18 mouse cellular contexts compared by ENCODE assay signal in the genomic region with DNA sequence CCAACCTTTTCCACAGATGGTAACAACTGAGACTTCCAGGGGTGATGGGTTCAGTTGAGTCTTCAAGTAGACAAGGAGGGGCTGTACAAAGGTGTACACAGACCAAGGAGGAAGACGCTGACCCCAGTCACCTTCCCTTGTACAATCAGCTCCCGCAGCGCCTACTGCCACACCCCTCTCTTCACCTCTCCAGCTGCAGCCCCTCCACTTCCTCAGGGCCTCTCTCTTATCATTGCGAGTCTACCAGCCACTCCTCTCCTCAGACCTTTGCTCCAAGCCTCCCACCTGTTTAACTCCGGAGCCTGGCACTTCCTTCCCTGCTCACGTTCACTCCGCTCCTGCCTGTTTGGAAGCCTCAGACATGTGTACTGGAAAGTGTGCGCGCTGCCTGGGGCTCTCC. TPM values are rescaled to one million over a fixed set of nuclear protein-coding genes. Genes with fewer than 3 reads are reported as not detected.
DNase-seq lines count a peak whose midpoint lies in the region; ATAC-seq and TF ChIP-seq lines count a peak whose summit lies in the region.
"Had no signal": no experiment of that assay in that cellular context is flagged by ENCODE, and none has a peak within 500 bp of the region (broad histone marks: within the 10 kb centered on the region; RNA-seq: fewer than 3 reads in every experiment).

A gene (plus strand): TSS at position 275 of the 400 bp plus-strand sequence.

- 46% methylated on average over 9 of the region's 9 CpGs for WGBS in heart, embryonic 12.5 days
- WGBS in intestine, embryonic 14.5 days = 50% methylated on average over 9 of the region's 9 CpGs
- 77% methylated on average over 9 of the region's 9 CpGs for WGBS in forebrain, embryonic 11.5 days
- 78% methylated on average over 9 of the region's 9 CpGs for WGBS in forebrain, embryonic 12.5 days

- H3K4me2 ChIP-seq in heart, embryonic 12.5 days = no peak within 1 kb of the TSS
- H3K4me2 ChIP-seq in CH12.LX (ENCODE audit: insufficient read depth, low read depth, poor library complexity, severe bottlenecking) = no peak within 1 kb of the TSS
- peak within 1 kb of the TSS; percentile 39 for H3K4me2 ChIP-seq in intestine, embryonic 14.5 days (ENCODE audit: low read length)
- no peak within 1 kb of the TSS for H3K4me2 ChIP-seq in forebrain, embryonic 11.5 days (ENCODE audit: low read depth, low read length, severe bottlenecking)
- H3K4me2 ChIP-seq in forebrain, embryonic 12.5 days = no peak within 1 kb of the TSS
- H3K4me2 ChIP-seq: embryonic facial prominence, embryonic 15.5 days; forebrain, embryonic 13.5 days; midbrain, embryonic 11.5 days had no signal

- no peak for ATAC-seq in heart, embryonic 12.5 days (ENCODE audit: insufficient number of reproducible peaks, low FRiP score)
- peak; percentile 85 for ATAC-seq in intestine, embryonic 14.5 days (replicated peaks; ENCODE audit: low FRiP score, low TSS enrichment, low read depth)
- ATAC-seq in megakaryocyte-erythroid progenitor cell, adult 5-6 weeks (replicated peaks; ENCODE audit: low FRiP score, low TSS enrichment, poor library complexity, severe bottlenecking) = 0 out of 2 replicates have a peak, but pooled peaks have one; percentile 17
- ATAC-seq in forebrain, embryonic 11.5 days (replicated peaks; ENCODE audit: low FRiP score) = no peak
- no peak for ATAC-seq in forebrain, embryonic 12.5 days (ENCODE audit: low FRiP score)
- ATAC-seq: forebrain, embryonic 13.5 days had no signal

- no peaks in the 10 kb centered on the region for H3K9me3 ChIP-seq in heart, embryonic 12.5 days (replicated peaks)
- H3K9me3 ChIP-seq in CH12.LX (replicated peaks; ENCODE audit: low read length) = no peaks in the 10 kb centered on the region
- H3K9me3 ChIP-seq in intestine, embryonic 14.5 days (ENCODE audit: control insufficient read depth, low read length) = no peaks in the 10 kb centered on the region
- H3K9me3 ChIP-seq in forebrain, embryonic 11.5 days (ENCODE audit: control insufficient read depth, low read length) = no peaks in the 10 kb centered on the region
- H3K9me3 ChIP-seq in forebrain, embryonic 12.5 days = no peaks in the 10 kb centered on the region
- H3K9me3 ChIP-seq: embryonic facial prominence, embryonic 15.5 days; forebrain, embryonic 13.5 days had no signal

- TF ChIP-seq RAD21 in CH12.LX (IDR thresholded peaks at IDR 0.05; ENCODE audit: low read depth, low read length) = no peak

- intact Hi-C loops in heart, postnatal 36 days (cut with DNase I) = no loop called here

- no peak for TF ChIP-seq POLR2A in CH12.LX (IDR thresholded peaks at IDR 0.05; ENCODE audit: low read depth, low read length)

- H3K27me3 ChIP-seq in heart, embryonic 12.5 days (replicated peaks) = peaks cover 27% of the 10 kb centered on the region
- H3K27me3 ChIP-seq in CH12.LX (replicated peaks) = no peaks in the 10 kb centered on the region
- H3K27me3 ChIP-seq in intestine, embryonic 14.5 days (replicated peaks; ENCODE audit: control insufficient read depth, insufficient read depth, low read length) = peaks cover 7% of the 10 kb centered on the region; the same call in 1 of the 2 replicates
- no peaks in the 10 kb centered on the region for H3K27me3 ChIP-seq in forebrain, embryonic 11.5 days (ENCODE audit: control insufficient read depth, insufficient read depth, low read length)
- peaks cover 18% of the 10 kb centered on the region for H3K27me3 ChIP-seq in forebrain, embryonic 12.5 days
- H3K27me3 ChIP-seq: embryonic facial prominence, embryonic 15.5 days; forebrain, embryonic 13.5 days had no signal

- TF ChIP-seq CTCF in CH12.LX (conservative IDR thresholded peaks at IDR 0.05 in 1 of 2, IDR thresholded peaks at IDR 0.05 in 1 of 2; ENCODE audit: low read depth in 2 of 2, low read length in 2 of 2) = no peak

- peak within 1 kb of the TSS; percentile 38; the same call in 1 of the 2 replicates for H3K9ac ChIP-seq in heart, embryonic 12.5 days
- no peak within 1 kb of the TSS for H3K9ac ChIP-seq in CH12.LX (ENCODE audit: insufficient read depth, low read depth)
- H3K9ac ChIP-seq in intestine, embryonic 14.5 days (ENCODE audit: low read length) = no peak within 1 kb of the TSS; the same call in 1 of the 2 replicates
- H3K9ac ChIP-seq in forebrain, embryonic 11.5 days (ENCODE audit: low read length) = no peak within 1 kb of the TSS
- no peak within 1 kb of the TSS for H3K9ac ChIP-seq in forebrain, embryonic 12.5 days
- H3K9ac ChIP-seq: embryonic facial prominence, embryonic 15.5 days; forebrain, embryonic 13.5 days had no signal

- in situ Hi-C loops in CH12.LX (cut with MboI; ENCODE audit: low pct_ligation_motif_present, low pct_unique_long_range_greater_than_20kb, low sequenced_read_pairs) = loop anchor here (5.0 to 10.0 kb wide), 3 partner anchors 43 to 180 kb away; a partner anchor contains a TSS

- H3K36me3 ChIP-seq in heart, embryonic 12.5 days = no peaks in the 10 kb centered on the region
- H3K36me3 ChIP-seq in CH12.LX (replicated peaks in 1 of 2; ENCODE audit: control insufficient read depth in 1 of 2, insufficient read depth in 1 of 2, low read length in 1 of 2) = no peaks in the 10 kb centered on the region
- H3K36me3 ChIP-seq in intestine, embryonic 14.5 days (ENCODE audit: control insufficient read depth, insufficient read depth, low read length) = no peaks in the 10 kb centered on the region
- no peaks in the 10 kb centered on the region for H3K36me3 ChIP-seq in forebrain, embryonic 11.5 days (ENCODE audit: control insufficient read depth, insufficient read depth, low read length)
- H3K36me3 ChIP-seq in forebrain, embryonic 12.5 days (replicated peaks) = no peaks in the 10 kb centered on the region
- H3K36me3 ChIP-seq: embryonic facial prominence, embryonic 15.5 days had no signal

- H3K4me1 ChIP-seq in heart, embryonic 12.5 days (replicated peaks) = 0 out of 2 replicates have a peak, but pooled peaks cover 4% of the 10 kb centered on the region
- peaks cover 10 to 54% of the 10 kb centered on the region in 2 experiments for H3K4me1 ChIP-seq in CH12.LX (ENCODE audit: control insufficient read depth in 1 of 2, insufficient read depth in 2 of 2)
- peaks cover 6% of the 10 kb centered on the region; the same call in 1 of the 2 replicates for H3K4me1 ChIP-seq in intestine, embryonic 14.5 days (replicated peaks; ENCODE audit: control insufficient read depth, insufficient read depth, low read length)
- H3K4me1 ChIP-seq in forebrain, embryonic 11.5 days (replicated peaks; ENCODE audit: control insufficient read depth, insufficient read depth, low read length) = no peaks in the 10 kb centered on the region
- peaks cover 5% of the 10 kb centered on the region; the same call in 1 of the 2 replicates for H3K4me1 ChIP-seq in forebrain, embryonic 12.5 days

- H3K4me3 ChIP-seq in heart, embryonic 12.5 days = no peak within 1 kb of the TSS
- no peak within 1 kb of the TSS for H3K4me3 ChIP-seq in CH12.LX (replicated peaks in 1 of 3; ENCODE audit: low read depth in 2 of 3, low read length in 2 of 3, poor library complexity in 1 of 3)
- H3K4me3 ChIP-seq in intestine, embryonic 14.5 days (ENCODE audit: low read depth, low read length) = peak within 1 kb of the TSS; percentile 22
- H3K4me3 ChIP-seq in forebrain, embryonic 11.5 days (ENCODE audit: low read depth, low read length) = no peak within 1 kb of the TSS
- H3K4me3 ChIP-seq in forebrain, embryonic 12.5 days (replicated peaks) = no peak within 1 kb of the TSS
- H3K4me3 ChIP-seq: embryonic facial prominence, embryonic 15.5 days; forebrain, embryonic 13.5 days; myocyte had no signal

- TF ChIP-seq EP300 in CH12.LX (IDR thresholded peaks at IDR 0.05; ENCODE audit: low read length) = no peak

- dilution Hi-C loops in CH12.LX (cut with MboI; ENCODE audit: extremely low pct_ligation_motif_present, extremely low pct_unique_long_range_greater_than_20kb, low sequenced_read_pairs) = no loop called here

- H3K27ac ChIP-seq in heart, embryonic 12.5 days (ENCODE audit: poor library complexity, severe bottlenecking) = no peak within 1 kb of the TSS
- no peak within 1 kb of the TSS for H3K27ac ChIP-seq in CH12.LX (ENCODE audit: insufficient read depth, low read depth)
- H3K27ac ChIP-seq in intestine, embryonic 14.5 days (ENCODE audit: low read depth) = peak within 1 kb of the TSS; percentile 75
- no peak within 1 kb of the TSS for H3K27ac ChIP-seq in forebrain, embryonic 11.5 days (ENCODE audit: low read depth, low read length)
- H3K27ac ChIP-seq in forebrain, embryonic 12.5 days = no peak within 1 kb of the TSS
- H3K27ac ChIP-seq: embryonic facial prominence, embryonic 15.5 days; forebrain, embryonic 13.5 days; kidney, postnatal 0 days had no signal

- DNase-seq in heart, postnatal 36 days = no peak
- no peak for DNase-seq in CH12.LX (ENCODE audit: extremely low read depth)
- no peak for DNase-seq in intestine, embryonic 14.5 days (ENCODE audit: low spot score)
- DNase-seq in forebrain, embryonic 11.5 days (ENCODE audit: low spot score) = no peak
- no peak for DNase-seq in left cerebral cortex, adult 18-20 months (ENCODE audit: low spot score in 2 of 2)
- DNase-seq: cerebellum, adult 9-11 months; gastrocnemius, postnatal 25 days; heart, postnatal 4 days; retina, postnatal 1 day had no signal

- H3K79me2 ChIP-seq in CH12.LX (replicated peaks; ENCODE audit: control insufficient read depth, extremely low read depth, insufficient read depth, poor library complexity, severe bottlenecking) = no peaks in the 10 kb centered on the region

TF ChIP-seq in CH12.LX, 34 proteins besides CTCF, POLR2A, EP300 and RAD21 (continues in another document):
- no peak for TF ChIP-seq ELF1 (IDR thresholded peaks at IDR 0.05; ENCODE audit: low read depth, low read length)
- TF ChIP-seq NELFE (IDR thresholded peaks at IDR 0.05; ENCODE audit: low read depth, low read length) = no peak
- no peak for TF ChIP-seq CHD1 (IDR thresholded peaks at IDR 0.05; ENCODE audit: low read depth, low read length)
- no peak for TF ChIP-seq RCOR1 (conservative IDR thresholded peaks at IDR 0.05; ENCODE audit: low read depth, low read length)
- no peak for TF ChIP-seq MAFK (IDR thresholded peaks at IDR 0.05; ENCODE audit: insufficient replicate concordance, low read length)
- TF ChIP-seq TCF12 (IDR thresholded peaks at IDR 0.05; ENCODE audit: low read depth, low read length) = no peak

RNA-seq across cellular contexts. Expression of the gene that starts here (rescaled TPM):
- 9.7 and 11.3 TPM in 2 replicates for polyA plus RNA-seq in heart, embryonic 12.5 days (2016; fragmentation: Nextera tagmentation; extraction: Ambion mirVana)
- 1 to 10 TPM in 1 of 2 experiments, under 1 TPM in 1; 0.70 to 1.3 TPM for total RNA-seq in heart, postnatal 36 days (2021)
- 3.6 and 5.5 TPM in 2 replicates for total RNA-seq in CH12.LX (2012; rRNA removed)
- 8.8 and 11.7 TPM in 2 replicates for total RNA-seq in CH12.LX (2014; rRNA removed)
- polyA plus RNA-seq in CH12.LX (2012; ENCODE audit: insufficient read length, low read depth) = 24.5 and 32.5 TPM in 2 replicates
- 100 and 104 TPM in 2 replicates for polyA plus RNA-seq in intestine, embryonic 14.5 days (2014; fragmentation: Nextera tagmentation; extraction: Ambion mirVana)
- total RNA-seq in megakaryocyte-erythroid progenitor cell, adult 5-6 weeks (2014; fragmentation: Nextera tagmentation) = not detected in 2 replicates
- not detected in 2 replicates for total RNA-seq in megakaryocyte-erythroid progenitor cell, adult 5-6 weeks (2017)
- 0.91 TPM in 1 of 2 replicates, not detected in the other for polyA plus RNA-seq in forebrain, embryonic 11.5 days (2014; fragmentation: Nextera tagmentation; extraction: Ambion mirVana)
- total RNA-seq in left cerebral cortex, adult 18-20 months (2021) = under 1 TPM in 1 of 2 experiments, not detected in 1; 0.37 TPM
- polyA plus RNA-seq in forebrain, embryonic 12.5 days (2016; fragmentation: Nextera tagmentation; extraction: Ambion mirVana) = 0.35 and 0.49 TPM in 2 replicates
- total RNA-seq: gastrocnemius, postnatal 25 days; neutrophil, adult 5-6 weeks had no signal
- polyA plus RNA-seq: embryonic facial prominence, embryonic 15.5 days; midbrain, embryonic 11.5 days; myocyte had no signal

Comparison
In these comparisons a context has a peak if more than half of its experiments do, and no peak if none do; other contexts are left out.
1. Peak in ATAC-seq in megakaryocyte-erythroid progenitor cell, adult 5-6 weeks; RNA of the gene not detected or under 1 TPM.